Mouse (Mus musculus) spleen, postnatal 36 days (tissue): Measurements from ENCODE around the gene Tbx10.
A peak's percentile ranks its signal among the peaks of the same experiment; 100 is the strongest.
"Not testable (repeated sequence)": the region's sequence is repeated elsewhere in the genome, so short reads cannot be mapped to it uniquely, and the experiment has no call there.

Source experiments
- DNase-seq, 2 experiments: peaks; one replicate each; pipeline ENCODE4 v3.0.0; 2022; ENCODE audit warnings: low spot score in 2 of 2, mixed read lengths in 1 of 2

The Tbx10 gene

GRCm38 (mm10) chr19:3992416-3992815 is at the start of gene Tbx10:
Gene Tbx10, plus strand, starts transcription at chr19:3992752.
- DNase-seq: no peak

- peak; percentile 91 to 93 for DNase-seq
These were observed 49.4 kb upstream of the Tbx10 start for GRCm38 (mm10) chr19:3942986-3943735.

- peak; percentile 53 to 62 for DNase-seq
These were observed 46.5 kb upstream of the Tbx10 start for GRCm38 (mm10) chr19:3945872-3946564.

- DNase-seq: peak; percentile 59 to 69
These were observed 45.8 kb upstream of the Tbx10 start for GRCm38 (mm10) chr19:3946715-3947114.

GRCm38 (mm10) chr19:3947813-3948212 is 44.7 kb upstream of the Tbx10 start:
- DNase-seq: no peak

- no peak for DNase-seq
These were observed 44.0 kb upstream of the Tbx10 start for GRCm38 (mm10) chr19:3948546-3948945.

- no peak for DNase-seq
These were observed 42.2 kb upstream of the Tbx10 start for GRCm38 (mm10) chr19:3950331-3950730.

GRCm38 (mm10) chr19:3951461-3951860 is 41.1 kb upstream of the Tbx10 start:
- DNase-seq: no peak

- no peak for DNase-seq
These were observed 40.5 kb upstream of the Tbx10 start for GRCm38 (mm10) chr19:3952099-3952498.

- DNase-seq: no peak
These were observed 37.5 kb upstream of the Tbx10 start for GRCm38 (mm10) chr19:3955033-3955432.

GRCm38 (mm10) chr19:3955804-3956203 is 36.7 kb upstream of the Tbx10 start:
- DNase-seq: no peak

GRCm38 (mm10) chr19:3957296-3958036 is 35.1 kb upstream of the Tbx10 start:
- DNase-seq: not testable (repeated sequence)

- no peak for DNase-seq
These were observed 34.1 kb upstream of the Tbx10 start, which contains the start of gene Aldh3b3 for GRCm38 (mm10) chr19:3958470-3958869. Gene Aldh3b3, plus strand, starts transcription at chr19:3958645.

- DNase-seq: no peak
These were observed 33.5 kb upstream of the Tbx10 start for GRCm38 (mm10) chr19:3959030-3959429.

- no peak for DNase-seq
These were observed 32.3 kb upstream of the Tbx10 start for GRCm38 (mm10) chr19:3960211-3960610.

GRCm38 (mm10) chr19:3961805-3962204 is 30.7 kb upstream of the Tbx10 start:
- DNase-seq: not testable (repeated sequence)

GRCm38 (mm10) chr19:3962469-3962868 is 30.1 kb upstream of the Tbx10 start:
- no peak for DNase-seq

GRCm38 (mm10) chr19:3964030-3964429 is 28.5 kb upstream of the Tbx10 start:
- DNase-seq: no peak

- DNase-seq: no peak
These were observed 26.0 kb upstream of the Tbx10 start for GRCm38 (mm10) chr19:3966330-3967075.

- DNase-seq: no peak
These were observed 25.3 kb upstream of the Tbx10 start for GRCm38 (mm10) chr19:3967258-3967657.

GRCm38 (mm10) chr19:3972229-3972628 is 20.3 kb upstream of the Tbx10 start, which contains the start of gene Aldh3b2:
Gene Aldh3b2, plus strand, starts transcription at chr19:3972328.
- DNase-seq: no peak

- DNase-seq: not testable (repeated sequence)
These were observed 17.9 kb upstream of the Tbx10 start for GRCm38 (mm10) chr19:3974608-3975007.
